Mouse (Mus musculus): Measurements from ENCODE around the gene Gm29564. TPM values are rescaled to one million over a fixed set of nuclear protein-coding genes. Genes with fewer than 3 reads are reported as not detected.

Gene Gm29564
- polyA plus RNA-seq (2017; shearing (Covaris generic)): not detected

GRCm38 (mm10) chrY:78212693-78213092 lies at the start of gene Gm29564:
Gm29564 (plus strand) TSS chrY:78212993.

Other genes starting within 250 kb of the Gm29564 start
- gene Gm20867, start 249.8 kb upstream of the Gm29564 start, polyA plus RNA-seq (2017; shearing (Covaris generic)): not detected